Mouse (Mus musculus): Measurements from ENCODE around the gene Dnm2. TPM values are rescaled to one million over a fixed set of nuclear protein-coding genes. Genes with fewer than 3 reads are reported as not detected.

Dnm2 gene
- polyA plus RNA-seq, 1 experiment = 374 TPM

- H3K4me3 ChIP-seq (ENCODE audit: control insufficient read depth, insufficient read depth, low read length) = no peak overlapping the region
- TF ChIP-seq POLR2A (IDR thresholded peaks at IDR 0.05; ENCODE audit: control insufficient read depth, extremely low read depth, insufficient read depth, low read length, poor library complexity) (no peak), CTCF (IDR thresholded peaks at IDR 0.05; ENCODE audit: borderline replicate concordance, control insufficient read depth, extremely low read depth, insufficient read depth, low read length, poor library complexity) (no peak)
- DNase-seq = no peak
- 100% methylated on average over 3 of the region's 3 CpGs for WGBS
- H3K4me1 ChIP-seq (replicated peaks; ENCODE audit: control insufficient read depth, insufficient read depth, low read length) = no peaks in the 10 kb centered on the region
- no peak overlapping the region for H3K27ac ChIP-seq (ENCODE audit: control insufficient read depth, insufficient read depth, low read length)
- H3K27me3 ChIP-seq (ENCODE audit: control insufficient read depth, insufficient read depth, low read length) = no peaks in the 10 kb centered on the region
- peaks cover 94% of the 10 kb centered on the region for H3K36me3 ChIP-seq (ENCODE audit: control insufficient read depth, insufficient read depth, low read length)
Observed at GRCm38 (mm10) chr9:21397170-21397569, 27.5 kb upstream of the Dnm2 start.

DNA sequence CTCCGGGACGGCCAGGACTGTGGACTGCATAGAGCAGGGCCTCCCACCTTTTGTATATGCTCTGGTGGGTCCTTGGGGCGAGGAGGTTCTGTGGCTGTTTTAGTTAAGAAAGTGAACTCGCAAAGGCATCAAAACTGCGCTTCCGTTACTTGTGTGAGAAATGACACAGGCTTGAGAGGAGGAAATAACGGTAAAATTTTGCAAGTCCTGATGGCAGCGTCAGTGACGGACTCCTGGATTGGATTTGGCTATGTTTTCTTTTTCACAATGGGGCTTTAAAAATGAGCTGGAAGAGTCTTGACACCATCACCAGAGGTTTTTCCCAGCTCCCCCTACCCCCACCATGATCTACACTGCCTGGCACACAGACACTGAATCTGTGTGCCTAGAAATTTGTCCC is 23.7 kb upstream of the Dnm2 start:
- TF ChIP-seq CTCF (IDR thresholded peaks at IDR 0.05; ENCODE audit: borderline replicate concordance, control insufficient read depth, extremely low read depth, insufficient read depth, low read length, poor library complexity) (no peak), POLR2A (IDR thresholded peaks at IDR 0.05; ENCODE audit: control insufficient read depth, extremely low read depth, insufficient read depth, low read length, poor library complexity) (no peak)
- H3K4me3 ChIP-seq (ENCODE audit: control insufficient read depth, insufficient read depth, low read length) = no peak overlapping the region
- H3K4me1 ChIP-seq (replicated peaks; ENCODE audit: control insufficient read depth, insufficient read depth, low read length) = no peaks in the 10 kb centered on the region
- H3K27ac ChIP-seq (ENCODE audit: control insufficient read depth, insufficient read depth, low read length) = no peak overlapping the region
- H3K27me3 ChIP-seq (ENCODE audit: control insufficient read depth, insufficient read depth, low read length) = no peaks in the 10 kb centered on the region
- DNase-seq = no peak
- peaks cover 92% of the 10 kb centered on the region for H3K36me3 ChIP-seq (ENCODE audit: control insufficient read depth, insufficient read depth, low read length)
- 98% methylated on average over 9 of the region's 9 CpGs for WGBS

- Histone ChIP-seq H3K27me3 (ENCODE audit: control insufficient read depth, insufficient read depth, low read length) (no peaks in the 10 kb centered on the region), H3K27ac (ENCODE audit: control insufficient read depth, insufficient read depth, low read length) (no peak overlapping the region), H3K4me1 (replicated peaks; ENCODE audit: control insufficient read depth, insufficient read depth, low read length) (no peaks in the 10 kb centered on the region), H3K4me3 (ENCODE audit: control insufficient read depth, insufficient read depth, low read length) (no peak overlapping the region), H3K36me3 (ENCODE audit: control insufficient read depth, insufficient read depth, low read length) (peaks cover 79% of the 10 kb centered on the region)
- 97% methylated on average over 11 of the region's 11 CpGs for WGBS
- DNase-seq = no peak
- TF ChIP-seq POLR2A (IDR thresholded peaks at IDR 0.05; ENCODE audit: control insufficient read depth, extremely low read depth, insufficient read depth, low read length, poor library complexity) (no peak), CTCF (IDR thresholded peaks at IDR 0.05; ENCODE audit: borderline replicate concordance, control insufficient read depth, extremely low read depth, insufficient read depth, low read length, poor library complexity) (no peak)
Observed at GRCm38 (mm10) chr9:21402764-21403253, 21.9 kb upstream of the Dnm2 start.

GRCm38 (mm10) chr9:21403745-21404144 is 21.0 kb upstream of the Dnm2 start:
- no peak overlapping the region for H3K4me3 ChIP-seq (ENCODE audit: control insufficient read depth, insufficient read depth, low read length)
- WGBS = 98% methylated on average over 5 of the region's 5 CpGs
- H3K4me1 ChIP-seq (replicated peaks; ENCODE audit: control insufficient read depth, insufficient read depth, low read length) = no peaks in the 10 kb centered on the region
- peaks cover 70% of the 10 kb centered on the region for H3K36me3 ChIP-seq (ENCODE audit: control insufficient read depth, insufficient read depth, low read length)
- no peak for TF ChIP-seq CTCF (IDR thresholded peaks at IDR 0.05; ENCODE audit: borderline replicate concordance, control insufficient read depth, extremely low read depth, insufficient read depth, low read length, poor library complexity)
- no peak for TF ChIP-seq POLR2A (IDR thresholded peaks at IDR 0.05; ENCODE audit: control insufficient read depth, extremely low read depth, insufficient read depth, low read length, poor library complexity)
- no peak overlapping the region for H3K27ac ChIP-seq (ENCODE audit: control insufficient read depth, insufficient read depth, low read length)
- no peak for DNase-seq
- no peaks in the 10 kb centered on the region for H3K27me3 ChIP-seq (ENCODE audit: control insufficient read depth, insufficient read depth, low read length)

GRCm38 (mm10) chr9:21405525-21405924 is 19.2 kb upstream of the Dnm2 start:
- Histone ChIP-seq H3K36me3 (ENCODE audit: control insufficient read depth, insufficient read depth, low read length) (peaks cover 53% of the 10 kb centered on the region), H3K27ac (ENCODE audit: control insufficient read depth, insufficient read depth, low read length) (no peak overlapping the region), H3K4me1 (replicated peaks; ENCODE audit: control insufficient read depth, insufficient read depth, low read length) (no peaks in the 10 kb centered on the region), H3K4me3 (ENCODE audit: control insufficient read depth, insufficient read depth, low read length) (no peak overlapping the region), H3K27me3 (ENCODE audit: control insufficient read depth, insufficient read depth, low read length) (no peaks in the 10 kb centered on the region)
- no peak for TF ChIP-seq POLR2A (IDR thresholded peaks at IDR 0.05; ENCODE audit: control insufficient read depth, extremely low read depth, insufficient read depth, low read length, poor library complexity)
- TF ChIP-seq CTCF (IDR thresholded peaks at IDR 0.05; ENCODE audit: borderline replicate concordance, control insufficient read depth, extremely low read depth, insufficient read depth, low read length, poor library complexity) = no peak
- 91% methylated on average over 4 of the region's 4 CpGs for WGBS
- DNase-seq = no peak

- H3K27me3 ChIP-seq (ENCODE audit: control insufficient read depth, insufficient read depth, low read length) = no peaks in the 10 kb centered on the region
- no peak overlapping the region for H3K27ac ChIP-seq (ENCODE audit: control insufficient read depth, insufficient read depth, low read length)
- peaks cover 33% of the 10 kb centered on the region for H3K36me3 ChIP-seq (ENCODE audit: control insufficient read depth, insufficient read depth, low read length)
- peaks cover 9% of the 10 kb centered on the region for H3K4me1 ChIP-seq (replicated peaks; ENCODE audit: control insufficient read depth, insufficient read depth, low read length)
- DNase-seq = no peak
- no peak for TF ChIP-seq CTCF (IDR thresholded peaks at IDR 0.05; ENCODE audit: borderline replicate concordance, control insufficient read depth, extremely low read depth, insufficient read depth, low read length, poor library complexity)
- TF ChIP-seq POLR2A (IDR thresholded peaks at IDR 0.05; ENCODE audit: control insufficient read depth, extremely low read depth, insufficient read depth, low read length, poor library complexity) = no peak
- WGBS = 20% methylated on average over 4 of the region's 4 CpGs
- H3K4me3 ChIP-seq (ENCODE audit: control insufficient read depth, insufficient read depth, low read length) = no peak overlapping the region
Observed at GRCm38 (mm10) chr9:21407951-21408350, 16.8 kb upstream of the Dnm2 start.

GRCm38 (mm10) chr9:21408624-21409023 is 16.1 kb upstream of the Dnm2 start:
- no peaks in the 10 kb centered on the region for H3K27me3 ChIP-seq (ENCODE audit: control insufficient read depth, insufficient read depth, low read length)
- WGBS = 72% methylated on average over 7 of the region's 7 CpGs

More at GRCm38 (mm10) chr9:21408624-21409023, 16.1 kb upstream of the Dnm2 start:
- TF ChIP-seq POLR2A (IDR thresholded peaks at IDR 0.05; ENCODE audit: control insufficient read depth, extremely low read depth, insufficient read depth, low read length, poor library complexity) = no peak
- no peak overlapping the region for H3K4me3 ChIP-seq (ENCODE audit: control insufficient read depth, insufficient read depth, low read length)
- DNase-seq = no peak
- no peak overlapping the region for H3K27ac ChIP-seq (ENCODE audit: control insufficient read depth, insufficient read depth, low read length)
- H3K36me3 ChIP-seq (ENCODE audit: control insufficient read depth, insufficient read depth, low read length) = peaks cover 26% of the 10 kb centered on the region
- H3K4me1 ChIP-seq (replicated peaks; ENCODE audit: control insufficient read depth, insufficient read depth, low read length) = peaks cover 9% of the 10 kb centered on the region
